Mouse (Mus musculus) adrenal gland, postnatal 4 days (tissue): ENCODE measurements around the gene Epha2. TPM values are rescaled to one million over a fixed set of nuclear protein-coding genes. Genes with fewer than 3 reads are reported as not detected.

Source experiments
- DNase-seq, 2 experiments: peaks; one replicate each; pipeline ENCODE4 v3.0.0; 2021 to 2022; ENCODE audit warnings: low spot score in 2 of 2, mixed read lengths in 2 of 2
- total RNA-seq, 2 experiments: library from RNA; stranded (reverse); gene quantifications; 2 replicates each; pipeline ENCODE4 v1.2.3; 2021

Epha2 gene
- total RNA-seq, 2 experiments from 2014 or later: 19.0 to 21.5 TPM

- no peak for DNase-seq
Measured at GRCm38 (mm10) chr4:141279327-141279726, 21.7 kb upstream of the Epha2 start.

GRCm38 (mm10) chr4:141279783-141280182 is 21.3 kb upstream of the Epha2 start:
- DNase-seq: no peak

GRCm38 (mm10) chr4:141280471-141280870 is 20.6 kb upstream of the Epha2 start:
- DNase-seq: no peak

- DNase-seq: no peak
Measured at GRCm38 (mm10) chr4:141281153-141281552, 19.9 kb upstream of the Epha2 start.

- DNase-seq: no peak
Measured at GRCm38 (mm10) chr4:141281578-141281977, 19.5 kb upstream of the Epha2 start.

- no peak for DNase-seq
Measured at GRCm38 (mm10) chr4:141282087-141282486, 19.0 kb upstream of the Epha2 start.

GRCm38 (mm10) chr4:141282623-141283022 is 18.4 kb upstream of the Epha2 start:
- DNase-seq: no peak

GRCm38 (mm10) chr4:141283176-141283878 is 17.7 kb upstream of the Epha2 start:
- no peak for DNase-seq

- no peak for DNase-seq
Measured at GRCm38 (mm10) chr4:141283879-141284411, 17.1 kb upstream of the Epha2 start.

GRCm38 (mm10) chr4:141284486-141284885 is 16.6 kb upstream of the Epha2 start:
- no peak for DNase-seq

GRCm38 (mm10) chr4:141285128-141285527 is 15.9 kb upstream of the Epha2 start:
- DNase-seq: no peak

- no peak for DNase-seq
Measured at GRCm38 (mm10) chr4:141286860-141287517, 14.1 kb upstream of the Epha2 start.

GRCm38 (mm10) chr4:141287518-141288004 is 13.5 kb upstream of the Epha2 start:
- DNase-seq: no peak

- DNase-seq: no peak
Measured at GRCm38 (mm10) chr4:141288152-141288551, 12.9 kb upstream of the Epha2 start.

- DNase-seq: no peak
Measured at GRCm38 (mm10) chr4:141291571-141292375, 9.3 kb upstream of the Epha2 start.

GRCm38 (mm10) chr4:141295774-141296186 is 5.3 kb upstream of the Epha2 start:
- no peak for DNase-seq

- DNase-seq: no peak
Measured at GRCm38 (mm10) chr4:141297934-141298333, 3.1 kb upstream of the Epha2 start.

- no peak for DNase-seq
Measured at GRCm38 (mm10) chr4:141299356-141299755, 1.7 kb upstream of the Epha2 start.

- no peak for DNase-seq
Measured at GRCm38 (mm10) chr4:141300196-141300595, 844 bp upstream of the Epha2 start.

- no peak for DNase-seq
Measured at GRCm38 (mm10) chr4:141301591-141302427, 769 bp downstream of the Epha2 start.
